Mouse (Mus musculus): Measurements from ENCODE around the gene Cdk15.

DNA sequence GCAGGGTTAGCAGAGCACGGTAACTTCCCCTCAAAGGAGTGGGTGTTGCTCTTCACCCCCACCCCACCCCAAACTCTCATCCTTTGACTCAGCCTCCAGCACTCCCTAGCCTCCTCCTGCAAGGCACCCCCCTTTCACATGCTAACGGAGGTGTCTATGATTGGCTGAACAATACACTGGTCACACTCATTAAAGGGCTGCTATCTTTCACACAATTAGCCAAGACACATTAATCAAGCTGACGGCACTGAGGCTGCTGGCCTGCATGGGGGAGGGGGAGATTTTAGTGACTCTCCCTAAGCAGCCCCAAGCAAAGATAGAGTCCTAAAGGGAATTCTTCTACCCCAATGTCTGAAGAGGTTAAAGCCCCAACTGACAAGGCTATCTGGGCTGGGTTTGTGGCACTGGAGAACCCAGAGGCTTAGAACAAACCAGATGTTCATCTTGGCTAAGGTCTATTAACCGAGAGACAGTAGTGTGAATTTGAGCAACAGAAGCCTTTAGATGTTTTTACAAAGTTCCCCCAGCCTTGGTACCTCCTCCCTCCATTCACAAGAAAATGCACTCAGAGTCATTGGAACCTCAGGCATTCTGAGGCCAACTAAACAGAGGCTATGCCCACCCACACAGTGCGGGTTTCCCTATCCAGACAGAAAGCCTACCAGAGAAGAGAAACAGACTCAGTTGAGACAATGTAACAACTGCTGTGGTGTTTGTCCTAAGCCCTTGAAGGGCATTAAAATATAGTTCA lies 58.5 kb downstream of the Cdk15 start:
- TF ChIP-seq POLR2A (IDR thresholded peaks at IDR 0.05; ENCODE audit: control insufficient read depth, extremely low read depth, insufficient read depth, low read length, poor library complexity) (no peak), CTCF (IDR thresholded peaks at IDR 0.05; ENCODE audit: borderline replicate concordance, control insufficient read depth, extremely low read depth, insufficient read depth, low read length, poor library complexity) (no peak)
